Mouse (Mus musculus) left cerebral cortex, postnatal 10 days (tissue): ENCODE measurements at regions not wholly inside any gene's neighbourhood (a gene's known extent, or its start where the extent isn't known, plus 50 kb on each side); places are given as distances from the start of the nearest gene placed in this dataset.
"Not testable (repeated sequence)": the region's sequence is repeated elsewhere in the genome, so short reads cannot be mapped to it uniquely, and the experiment has no call there.

Source experiments
- DNase-seq, 2 experiments: peaks; one replicate each; pipeline ENCODE4 v3.0.0; 2021 to 2022; ENCODE audit warnings: low spot score in 2 of 2, mixed read lengths in 1 of 2; ENCODE audit errors: extremely low spot score in 1 of 2
- intact Hi-C: fragments of 180-260 bp; cut with DNase I; formaldehyde crosslinking; loops from one replicate; pipeline ENCODE4 v1.15.1; 2025

DNA sequence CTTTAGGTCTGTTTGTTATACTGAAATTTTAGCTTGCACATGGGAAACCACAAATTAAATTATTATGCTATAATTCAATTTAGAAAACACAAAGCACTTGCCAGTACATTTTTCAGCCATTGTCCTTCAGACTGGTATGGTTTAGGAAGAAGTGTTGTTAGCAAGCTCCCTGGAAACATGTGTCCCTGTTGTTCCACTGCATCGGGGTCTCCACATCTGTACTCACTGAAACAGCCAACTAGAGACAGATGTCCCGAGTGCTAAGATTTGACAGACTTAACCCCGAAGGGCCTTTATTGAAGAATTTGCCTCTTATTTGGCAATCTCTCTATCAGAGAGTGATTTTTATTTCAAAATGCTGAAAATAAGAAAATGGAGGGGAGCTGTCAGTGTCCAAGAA lies 362.6 kb downstream of the Rfpl4b start:
- intact Hi-C loops: no loop called here
- no peak for DNase-seq

- no peak for DNase-seq
- intact Hi-C loops: no loop called here
These were observed 363.2 kb downstream of the Rfpl4b start for GRCm38 (mm10) chr10:38458424-38458823.

GRCm38 (mm10) chr10:38456786-38457185 lies 364.8 kb downstream of the Rfpl4b start:
- intact Hi-C loops: no loop called here
- DNase-seq: no peak

GRCm38 (mm10) chr10:38449263-38449662 lies 372.3 kb downstream of the Rfpl4b start:
- no peak for DNase-seq
- intact Hi-C loops: no loop called here

- no peak for DNase-seq
- intact Hi-C loops: no loop called here
These were observed 373.9 kb downstream of the Rfpl4b start for GRCm38 (mm10) chr10:38447706-38448105.

DNA sequence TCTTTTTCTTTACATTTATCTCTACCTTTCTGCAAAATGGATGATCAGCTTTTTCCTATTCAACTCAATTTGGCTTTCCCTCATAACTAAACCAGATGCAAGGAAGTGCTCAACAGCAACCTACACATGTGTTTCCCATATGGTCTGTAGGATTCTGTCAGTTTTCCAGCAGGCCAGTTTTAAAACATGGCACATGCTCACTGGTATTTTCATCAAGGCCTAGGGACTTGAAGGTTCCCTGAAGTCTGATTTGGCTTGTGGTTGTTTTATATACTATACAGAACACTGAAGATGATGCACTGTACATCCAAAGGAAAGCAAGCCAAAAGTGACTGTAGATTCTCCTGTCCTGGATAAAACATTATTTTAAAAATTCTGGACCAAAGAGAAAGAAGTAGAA lies 374.3 kb downstream of the Rfpl4b start:
- DNase-seq: peak in 1 of 2 experiments; percentile 8
- intact Hi-C loops: no loop called here

DNA sequence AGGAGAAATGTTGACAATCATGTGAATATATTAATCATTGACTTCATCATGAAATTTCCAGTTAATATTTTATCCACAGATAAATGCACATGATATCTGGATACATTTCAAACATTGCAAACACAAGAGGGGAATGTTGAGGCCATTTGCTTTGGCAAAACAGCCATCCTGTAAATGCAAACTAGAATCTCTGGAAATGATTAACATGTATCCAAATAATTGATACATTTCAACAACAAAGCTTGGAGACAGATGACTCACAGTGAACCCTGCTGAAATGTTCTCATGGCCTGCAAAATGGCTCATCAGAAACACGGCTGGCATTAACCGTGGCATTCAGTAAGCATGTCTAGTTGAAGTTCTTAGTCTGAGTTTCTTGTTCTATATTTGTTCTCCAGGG lies 382.3 kb downstream of the Rfpl4b start:
- no peak for DNase-seq
- intact Hi-C loops: no loop called here

DNA sequence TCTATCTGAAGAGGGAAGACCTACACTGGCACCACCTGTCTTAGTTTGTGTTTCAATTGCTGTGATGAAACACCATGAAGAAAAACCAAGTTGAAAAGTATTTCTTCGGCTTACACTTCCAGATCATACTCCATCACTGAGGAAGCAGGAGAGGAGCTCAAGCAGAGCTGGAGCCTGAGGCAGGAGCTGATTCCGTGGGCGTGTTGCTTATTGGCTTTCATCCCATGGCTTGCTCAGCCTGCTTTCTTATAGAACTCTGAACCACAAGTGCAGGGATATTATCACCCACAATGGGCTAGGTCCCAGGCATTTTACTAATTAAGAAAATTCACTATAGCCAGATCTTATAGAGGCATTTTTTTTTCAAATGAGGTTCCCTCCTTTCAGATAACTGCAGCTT lies 384.7 kb downstream of the Rfpl4b start:
- intact Hi-C loops: no loop called here
- no peak for DNase-seq

DNA sequence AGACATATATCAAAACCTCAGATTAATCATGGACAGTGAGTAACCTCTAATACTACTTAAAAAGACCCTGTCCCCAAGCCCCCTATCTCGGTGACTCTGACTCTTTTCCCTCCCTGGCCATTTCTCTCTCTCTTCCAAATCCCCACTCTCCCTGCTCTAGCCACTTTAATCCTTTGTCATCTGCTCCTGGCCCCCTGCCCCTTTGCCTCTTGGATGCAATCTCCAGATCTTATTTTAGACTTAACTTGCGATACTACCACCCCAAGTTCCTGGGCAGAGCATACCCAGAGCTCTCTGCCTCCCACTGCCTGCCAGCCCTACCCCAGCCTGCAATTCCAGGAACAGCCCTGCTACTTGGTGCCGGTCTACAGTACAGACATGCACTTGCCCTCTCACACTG lies 400.0 kb downstream of the Rfpl4b start:
- DNase-seq: no peak
- intact Hi-C loops: no loop called here

DNA sequence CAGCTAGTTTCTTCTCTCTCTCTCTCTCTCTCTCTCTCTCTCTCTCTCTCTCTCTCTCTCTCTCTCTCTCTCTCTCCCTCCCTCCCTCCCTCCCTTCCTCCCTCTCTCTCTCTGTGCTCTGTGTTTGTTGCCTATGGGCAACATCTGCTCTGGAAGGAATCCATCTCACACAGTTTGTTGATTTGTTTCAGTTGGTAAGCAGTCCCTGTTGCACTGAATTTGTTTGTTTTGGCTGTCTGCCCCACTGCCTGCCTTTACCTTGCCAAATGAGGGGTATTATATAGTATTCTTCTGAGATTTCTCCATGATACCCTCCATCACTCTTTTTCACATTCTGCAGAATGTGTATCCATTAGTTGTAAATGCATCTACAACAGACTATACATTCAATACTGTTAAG lies 401.8 kb downstream of the Rfpl4b start:
- DNase-seq: no peak
- intact Hi-C loops: no loop called here

- no peak for DNase-seq
- intact Hi-C loops: no loop called here
These were observed 438.4 kb downstream of the Rfpl4b start for GRCm38 (mm10) chr10:38383161-38383560.

DNA sequence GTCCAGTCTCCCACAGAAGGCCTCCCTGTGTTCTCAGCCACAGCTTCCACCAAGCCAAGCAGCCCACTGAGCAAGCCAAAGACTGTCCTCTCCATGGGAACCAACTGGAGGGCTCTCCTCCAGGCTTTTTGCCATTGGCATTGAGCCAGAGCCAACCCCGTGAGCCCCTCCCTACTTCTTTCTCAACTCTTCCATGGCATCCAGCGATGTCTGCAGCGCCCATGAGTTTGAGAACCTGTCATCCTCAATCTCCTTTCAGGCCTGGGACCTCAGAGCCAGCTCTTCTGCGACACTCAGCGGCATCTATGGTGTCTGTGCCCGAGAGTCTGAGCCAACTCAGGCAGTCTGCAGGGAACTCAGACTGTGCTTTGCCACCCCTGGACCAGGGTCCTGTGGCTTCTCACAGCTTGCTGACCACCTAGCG lies 439.7 kb downstream of the Rfpl4b start:
- intact Hi-C loops: no loop called here
- peak in 1 of 2 experiments; percentile 46 for DNase-seq

DNA sequence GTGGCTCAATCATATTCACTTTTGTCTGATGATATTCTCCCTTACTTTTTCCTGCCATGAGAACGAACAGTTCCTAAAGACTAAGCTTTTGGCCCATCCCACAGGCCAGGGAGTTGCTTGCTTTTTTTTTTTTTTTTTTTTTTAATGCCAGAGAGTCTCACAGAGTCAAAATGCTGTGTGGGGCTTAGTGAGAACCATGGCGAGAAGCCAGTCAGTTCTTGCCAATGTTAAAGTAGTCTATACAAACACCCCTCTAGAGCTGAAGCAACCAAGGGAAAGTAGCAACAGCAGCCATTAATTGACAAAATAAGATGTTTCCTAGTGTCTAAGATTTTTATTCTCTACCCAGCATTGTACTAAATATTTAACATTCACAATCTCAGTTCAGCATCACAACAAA lies 441.2 kb downstream of the Rfpl4b start:
- intact Hi-C loops: no loop called here
- no peak for DNase-seq

GRCm38 (mm10) chr10:38366776-38367175 lies 454.8 kb downstream of the Rfpl4b start:
- no peak for DNase-seq
- intact Hi-C loops: no loop called here

DNA sequence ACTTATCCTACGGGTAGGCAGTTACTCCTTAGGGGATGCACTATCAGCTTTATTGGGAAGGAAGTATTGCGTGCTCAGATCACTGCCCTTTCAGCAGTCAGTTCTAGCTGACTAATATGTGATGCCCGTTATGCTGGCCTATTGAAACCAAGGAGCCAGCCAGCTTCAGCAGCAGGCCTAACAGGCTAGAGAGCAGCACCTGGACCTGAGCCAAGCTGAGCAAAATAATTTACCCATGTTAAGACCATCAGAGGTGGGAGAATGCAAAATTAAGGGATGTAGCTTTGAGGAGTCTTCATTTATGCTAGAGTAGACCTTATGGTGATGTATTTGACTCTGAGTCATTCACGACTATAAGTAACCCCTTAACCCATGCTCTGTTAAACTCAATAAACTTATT lies 456.7 kb downstream of the Rfpl4b start:
- DNase-seq: no peak
- intact Hi-C loops: no loop called here

- DNase-seq: no peak
These were observed 463.9 kb downstream of the Rfpl4b start for GRCm38 (mm10) chr10:38357539-38358232.

DNA sequence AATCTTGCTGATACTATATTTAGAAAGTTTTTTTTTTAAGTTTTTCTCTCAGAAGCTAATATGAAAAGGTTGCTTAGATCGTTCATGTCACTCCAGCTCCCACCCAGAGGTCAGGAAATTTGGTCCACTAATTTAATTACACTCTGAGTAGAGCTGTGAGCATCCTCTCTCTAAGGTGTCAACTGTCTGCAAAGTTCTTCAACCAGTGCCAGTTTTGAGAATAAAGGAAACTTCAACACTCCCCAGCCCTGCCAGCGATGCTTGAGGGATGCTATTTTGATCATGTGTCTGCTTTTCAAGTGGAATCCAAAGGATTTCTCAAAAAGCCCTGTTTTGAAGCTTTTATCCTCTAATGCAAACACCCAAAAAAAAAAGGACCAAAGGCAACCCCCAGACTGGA lies 467.6 kb downstream of the Rfpl4b start:
- no peak for DNase-seq
- intact Hi-C loops: no loop called here

More at GRCm38 (mm10) chr10:38357539-38358232, 463.9 kb downstream of the Rfpl4b start:
- intact Hi-C loops: no loop called here

GRCm38 (mm10) chr10:38353526-38353925 lies 468.1 kb downstream of the Rfpl4b start:
- intact Hi-C loops: no loop called here
- no peak for DNase-seq

GRCm38 (mm10) chr10:38347029-38347428 lies 474.6 kb downstream of the Rfpl4b start:
- intact Hi-C loops, DNase-seq: not testable (repeated sequence)

GRCm38 (mm10) chr10:38340406-38341175 lies 481.0 kb downstream of the Rfpl4b start:
- intact Hi-C loops: no loop called here
- no peak for DNase-seq
